Mouse (Mus musculus): ENCODE data around the gene Rhpn2. TPM values are rescaled to one million over a fixed set of nuclear protein-coding genes. Genes with fewer than 3 reads are reported as not detected.

The Rhpn2 gene
- 0.34 TPM in 1 of 2 replicates, not detected in the other for total RNA-seq (2023)

GRCm38 (mm10) chr7:35333692-35334526 lies at the start of gene Rhpn2:
Gene Rhpn2, plus strand, starts transcription at chr7:35334170.

GRCm38 (mm10) chr7:35317729-35318609 lies 16.0 kb upstream of the Rhpn2 start, which contains the start of gene Gpatch1:
Gene Gpatch1, minus strand, starts transcription at chr7:35318440.

GRCm38 (mm10) chr7:35396542-35397168 lies 62.7 kb downstream of the Rhpn2 start, which contains the start of the genes Faap24 and Cep89:
Gene Faap24, minus strand, starts transcription at chr7:35396836.
Gene Cep89, plus strand, starts transcription at chr7:35397035.

Other genes starting within 250 kb of the Rhpn2 start
- 45.8 and 47.0 TPM in 2 replicates for gene Cebpa, start 214.9 kb upstream of the Rhpn2 start, total RNA-seq (2023)
- gene Slc7a10, start 147.8 kb upstream of the Rhpn2 start, total RNA-seq (2023): not detected in 2 replicates
- gene Lrp3, start 118.7 kb upstream of the Rhpn2 start, total RNA-seq (2023): not detected in 2 replicates
- 3.9 and 4.8 TPM in 2 replicates for gene Gpatch1, start 15.7 kb upstream of the Rhpn2 start, total RNA-seq (2023)
- 7.7 and 9.0 TPM in 2 replicates for gene Faap24, start 62.7 kb downstream of the Rhpn2 start, total RNA-seq (2023)
- gene Cep89, start 62.9 kb downstream of the Rhpn2 start, total RNA-seq (2023): 12.4 and 14.7 TPM in 2 replicates
- gene Slc7a9, start 114.6 kb downstream of the Rhpn2 start, total RNA-seq (2023): not detected in 2 replicates
- not detected in 2 replicates for gene Tdrd12, start 203.6 kb downstream of the Rhpn2 start, total RNA-seq (2023)
- gene Nudt19, start 222.1 kb downstream of the Rhpn2 start, total RNA-seq (2023): 7.1 and 10.2 TPM in 2 replicates

Data from neutrophil, adult 65 days (primary cell).